In the genomic region with DNA sequence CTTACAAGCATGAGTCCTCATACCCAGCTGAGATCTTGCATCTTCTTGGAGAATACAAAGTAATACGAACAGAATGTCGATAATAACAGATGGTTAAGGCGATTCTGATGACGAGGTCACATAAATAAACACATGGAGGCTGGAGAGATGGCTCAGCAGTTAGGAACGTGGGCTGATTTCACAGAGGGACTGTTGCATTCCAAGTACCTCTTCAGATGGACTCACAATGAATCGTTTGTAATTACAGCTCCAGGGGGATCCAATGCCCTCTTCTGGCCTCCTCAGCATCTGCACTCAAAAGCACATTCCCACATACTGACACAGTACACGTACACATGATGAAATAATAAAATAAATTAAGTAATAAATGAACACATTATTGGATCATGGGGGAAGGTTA, we compare ENCODE assay signal across 29 mouse cellular contexts.
DNase-seq lines count a peak whose midpoint lies in the region; ATAC-seq and TF ChIP-seq lines count a peak whose summit lies in the region.
"Had no signal": no experiment of that assay in that cellular context is flagged by ENCODE, and none has a peak within 500 bp of the region (broad histone marks: within the 10 kb centered on the region; RNA-seq: fewer than 3 reads in every experiment).

No protein-coding gene starts in this region.

- no peak overlapping the region for H3K9ac ChIP-seq in intestine, embryonic 14.5 days (ENCODE audit: low read length)
- H3K9ac ChIP-seq in intestine, embryonic 16.5 days (ENCODE audit: low read depth, low read length): no peak overlapping the region
- H3K9ac ChIP-seq in lung, embryonic 14.5 days: no peak overlapping the region
- H3K9ac ChIP-seq in stomach, embryonic 14.5 days (replicated peaks; ENCODE audit: low read depth, low read length): no peak overlapping the region
- H3K9ac ChIP-seq: embryonic facial prominence, embryonic 13.5 days; forebrain, embryonic 15.5 days; heart, embryonic 12.5 days; hindbrain, embryonic 14.5 days; liver, embryonic 13.5 days; neural tube, embryonic 12.5 days had no signal

- WGBS in intestine, embryonic 14.5 days: 78% methylated on average over 7 of the region's 7 CpGs
- WGBS in intestine, embryonic 16.5 days: 72% methylated on average over 7 of the region's 7 CpGs
- WGBS in lung, embryonic 14.5 days: 58% methylated on average over 7 of the region's 7 CpGs
- WGBS in stomach, embryonic 14.5 days: 72% methylated on average over 7 of the region's 7 CpGs

- H3K4me1 ChIP-seq in intestine, embryonic 14.5 days (replicated peaks; ENCODE audit: control insufficient read depth, insufficient read depth, low read length): no peaks in the 10 kb centered on the region; the same call in 1 of the 2 replicates
- H3K4me1 ChIP-seq in intestine, embryonic 16.5 days (ENCODE audit: control insufficient read depth, insufficient read depth, low read length): peaks cover 2% of the 10 kb centered on the region; the same call in 1 of the 2 replicates
- no peaks in the 10 kb centered on the region for H3K4me1 ChIP-seq in lung, embryonic 14.5 days (ENCODE audit: insufficient read depth)
- H3K4me1 ChIP-seq in stomach, embryonic 14.5 days (ENCODE audit: control insufficient read depth, insufficient read depth, low read length): 0 out of 2 replicates have a peak, but pooled peaks cover 5% of the 10 kb centered on the region
- H3K4me1 ChIP-seq: forebrain, embryonic 10.5 days; forebrain, embryonic 15.5 days; liver, embryonic 13.5 days; neural tube, embryonic 12.5 days had no signal

- H3K4me2 ChIP-seq in intestine, embryonic 14.5 days (ENCODE audit: low read length): no peak overlapping the region
- no peak overlapping the region for H3K4me2 ChIP-seq in intestine, embryonic 16.5 days (ENCODE audit: low read depth, low read length)
- no peak overlapping the region for H3K4me2 ChIP-seq in lung, embryonic 14.5 days
- H3K4me2 ChIP-seq in stomach, embryonic 14.5 days (replicated peaks; ENCODE audit: low read depth, low read length): no peak overlapping the region
- H3K4me2 ChIP-seq: embryonic facial prominence, embryonic 13.5 days; forebrain, embryonic 15.5 days; heart, embryonic 12.5 days; hindbrain, embryonic 14.5 days; liver, embryonic 13.5 days; midbrain, embryonic 11.5 days; neural tube, embryonic 12.5 days had no signal

- H3K4me3 ChIP-seq in intestine, embryonic 14.5 days (ENCODE audit: low read depth, low read length): no peak overlapping the region
- H3K4me3 ChIP-seq in intestine, embryonic 16.5 days (ENCODE audit: low read length): no peak overlapping the region
- no peak overlapping the region for H3K4me3 ChIP-seq in lung, embryonic 14.5 days (ENCODE audit: low read depth, low read length)
- H3K4me3 ChIP-seq in stomach, embryonic 14.5 days (ENCODE audit: low read depth, low read length): no peak overlapping the region
- H3K4me3 ChIP-seq: embryonic facial prominence, embryonic 13.5 days; forebrain, embryonic 10.5 days; forebrain, embryonic 15.5 days; heart, adult 2 months; heart, embryonic 12.5 days; liver, embryonic 13.5 days; neural tube, embryonic 12.5 days had no signal

- no peaks in the 10 kb centered on the region for H3K36me3 ChIP-seq in intestine, embryonic 14.5 days (ENCODE audit: control insufficient read depth, insufficient read depth, low read length)
- no peaks in the 10 kb centered on the region for H3K36me3 ChIP-seq in intestine, embryonic 16.5 days (ENCODE audit: control insufficient read depth, insufficient read depth, low read length)
- H3K36me3 ChIP-seq in lung, embryonic 14.5 days (ENCODE audit: insufficient read depth): no peaks in the 10 kb centered on the region
- H3K36me3 ChIP-seq in stomach, embryonic 14.5 days (ENCODE audit: control insufficient read depth, insufficient read depth, low read length): no peaks in the 10 kb centered on the region
- H3K36me3 ChIP-seq: embryonic facial prominence, embryonic 13.5 days; forebrain, embryonic 10.5 days; forebrain, embryonic 15.5 days; heart, embryonic 12.5 days; liver, embryonic 13.5 days; neural tube, embryonic 12.5 days had no signal

- H3K9me3 ChIP-seq in intestine, embryonic 14.5 days (ENCODE audit: control insufficient read depth, low read length): no peaks in the 10 kb centered on the region
- no peaks in the 10 kb centered on the region for H3K9me3 ChIP-seq in intestine, embryonic 16.5 days (ENCODE audit: control insufficient read depth, low read length)
- no peaks in the 10 kb centered on the region for H3K9me3 ChIP-seq in lung, embryonic 14.5 days (ENCODE audit: low read depth, low read length)
- no peaks in the 10 kb centered on the region for H3K9me3 ChIP-seq in stomach, embryonic 14.5 days (ENCODE audit: control insufficient read depth, low read depth, low read length)
- H3K9me3 ChIP-seq: embryonic facial prominence, embryonic 13.5 days; forebrain, embryonic 10.5 days; forebrain, embryonic 15.5 days; heart, embryonic 12.5 days; liver, embryonic 13.5 days; neural tube, embryonic 12.5 days had no signal

- peak overlapping the region; percentile 1; the same call in 1 of the 2 replicates for H3K27ac ChIP-seq in intestine, embryonic 14.5 days (ENCODE audit: low read depth)
- no peak overlapping the region for H3K27ac ChIP-seq in intestine, embryonic 16.5 days (ENCODE audit: low read length)
- peak overlapping the region; percentile 25; the same call in 1 of the 2 replicates for H3K27ac ChIP-seq in lung, embryonic 14.5 days (ENCODE audit: low read depth)
- H3K27ac ChIP-seq in stomach, embryonic 14.5 days (ENCODE audit: low read length): peak overlapping the region; percentile 69; the same call in 1 of the 2 replicates
- H3K27ac ChIP-seq: embryonic facial prominence, embryonic 13.5 days; forebrain, embryonic 10.5 days; forebrain, embryonic 15.5 days; heart, adult 2 months; hindbrain, embryonic 14.5 days; liver, embryonic 13.5 days; neural tube, embryonic 12.5 days had no signal

- intact Hi-C loops in gastrocnemius, postnatal 36 days (cut with DNase I): no loop called here

- ATAC-seq in intestine, embryonic 14.5 days (replicated peaks; ENCODE audit: low FRiP score, low TSS enrichment, low read depth): no peak
- ATAC-seq in intestine, embryonic 16.5 days: no peak
- ATAC-seq in lung, embryonic 14.5 days (ENCODE audit: insufficient read depth): no peak
- ATAC-seq in stomach, embryonic 14.5 days (ENCODE audit: insufficient number of reproducible peaks, insufficient read depth, low FRiP score, low read depth): no peak
- ATAC-seq: forebrain, embryonic 15.5 days; inflammation-experienced regulatory T-cells, adult 6 months; midbrain, embryonic 16.5 days had no signal

- H3K27me3 ChIP-seq in intestine, embryonic 14.5 days (replicated peaks; ENCODE audit: control insufficient read depth, insufficient read depth, low read length): no peaks in the 10 kb centered on the region
- no peaks in the 10 kb centered on the region for H3K27me3 ChIP-seq in intestine, embryonic 16.5 days (replicated peaks; ENCODE audit: control insufficient read depth, insufficient read depth, low read length)
- H3K27me3 ChIP-seq in lung, embryonic 14.5 days (ENCODE audit: insufficient read depth, low read length): no peaks in the 10 kb centered on the region
- H3K27me3 ChIP-seq in stomach, embryonic 14.5 days (ENCODE audit: control insufficient read depth, insufficient read depth, low read length): no peaks in the 10 kb centered on the region
- H3K27me3 ChIP-seq: embryonic facial prominence, embryonic 13.5 days; forebrain, embryonic 15.5 days; heart, embryonic 12.5 days; liver, embryonic 13.5 days; neural tube, embryonic 12.5 days had no signal

- DNase-seq in intestine, embryonic 14.5 days (ENCODE audit: low spot score): no peak
- no peak for DNase-seq in lung, embryonic 14.5 days
- no peak for DNase-seq in lung, postnatal 10 days
- DNase-seq in ES-CJ7 (ENCODE audit: low read depth, low spot score): peak; percentile 13
- DNase-seq in gastrocnemius, postnatal 36 days: no peak
- no peak for DNase-seq in c-Kit-positive CD71-positive TER-119-positive erythroid progenitor cells, embryonic 14.5 days (ENCODE audit: low spot score)
- DNase-seq: adrenal gland, adult 8-10 months; cerebellum, adult 11 months; cerebellum, adult 9-10 months; gastrocnemius, postnatal 25 days; heart, adult 2 months; kidney, adult 9 months; kidney, postnatal 14 days; left cerebral cortex, postnatal 4 days; liver, embryonic 13.5 days; lung, postnatal 14 days; right cerebral cortex, postnatal 4 days; thymus, postnatal 25 days had no signal

- 0 out of 2 replicates have a peak, but pooled peaks have one; percentile 20 for TF ChIP-seq CTCF in lung, embryonic 14.5 days (IDR thresholded peaks at IDR 0.05; ENCODE audit: low read depth)
